Mouse (Mus musculus) cerebellum, postnatal 14 days (tissue): ENCODE results near the gene Mvp.
A peak's percentile ranks its signal among the peaks of the same experiment; 100 is the strongest.

Experiments
- DNase-seq, 2 experiments: peaks; one replicate each; pipeline ENCODE4 v3.0.0; 2021; ENCODE audit warnings: mixed read lengths in 2 of 2

The Mvp gene

GRCm38 (mm10) chr7:126949403-126949792, 65.0 kb downstream of the Mvp start, which contains the start of gene Asphd1:
Asphd1 (minus strand) TSS chr7:126949582.
- DNase-seq, result peak in 1 of 2 experiments; percentile 85

DNA sequence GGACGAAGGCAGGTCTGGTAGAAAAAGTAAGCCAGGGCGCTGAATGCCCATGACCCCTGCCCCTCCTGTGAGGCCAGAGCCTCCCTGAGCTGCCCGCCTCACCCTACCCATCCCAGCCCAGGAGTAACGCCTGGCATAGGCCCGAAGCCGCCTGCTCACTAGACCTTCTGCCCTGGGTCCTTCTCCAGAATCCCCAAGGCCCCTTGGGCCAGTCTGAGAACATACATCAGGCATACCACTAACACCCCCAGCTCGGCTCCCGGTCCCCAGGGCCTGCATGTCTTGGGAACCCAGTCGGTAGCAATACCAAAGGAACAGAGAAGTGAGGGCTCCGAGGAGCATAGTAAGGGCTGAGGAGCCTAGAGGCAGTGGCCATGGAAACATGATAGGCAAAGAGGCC, 65.8 kb downstream of the Mvp start:
- DNase-seq, result peak in 1 of 2 experiments; percentile 33

- DNase-seq, result peak; percentile 71 to 84
Measured at GRCm38 (mm10) chr7:126946530-126946929, 67.9 kb downstream of the Mvp start.

GRCm38 (mm10) chr7:126941801-126942200, 72.6 kb downstream of the Mvp start:
- no peak for DNase-seq

DNA sequence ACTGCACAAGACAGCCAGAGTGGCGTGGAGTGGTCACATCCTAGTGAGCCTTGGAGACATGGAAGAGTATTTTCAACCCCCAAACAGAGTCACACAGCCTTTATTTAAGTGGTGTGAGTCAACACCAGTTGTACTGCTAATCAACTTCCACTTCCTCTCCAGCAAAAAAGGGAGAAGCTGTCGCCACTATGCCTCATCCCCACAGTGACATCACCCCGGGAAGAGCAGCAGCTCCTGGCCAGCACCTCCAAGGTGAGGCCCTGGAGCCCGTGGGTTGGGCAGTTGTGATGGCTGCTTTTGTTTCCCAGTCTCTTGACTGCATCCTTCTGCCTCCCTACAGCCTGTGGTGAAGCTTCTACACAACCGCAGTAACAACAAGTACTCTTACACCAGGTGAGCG, 73.2 kb downstream of the Mvp start:
- no peak for DNase-seq
